Mouse (Mus musculus): ENCODE data around the gene Upk1a. TPM values are rescaled to one million over a fixed set of nuclear protein-coding genes. Genes with fewer than 3 reads are reported as not detected.
A peak's percentile ranks its signal among the peaks of the same experiment; 100 is the strongest.

Upk1a gene
- polyA plus RNA-seq, 1 experiment = 2.1 TPM

DNA sequence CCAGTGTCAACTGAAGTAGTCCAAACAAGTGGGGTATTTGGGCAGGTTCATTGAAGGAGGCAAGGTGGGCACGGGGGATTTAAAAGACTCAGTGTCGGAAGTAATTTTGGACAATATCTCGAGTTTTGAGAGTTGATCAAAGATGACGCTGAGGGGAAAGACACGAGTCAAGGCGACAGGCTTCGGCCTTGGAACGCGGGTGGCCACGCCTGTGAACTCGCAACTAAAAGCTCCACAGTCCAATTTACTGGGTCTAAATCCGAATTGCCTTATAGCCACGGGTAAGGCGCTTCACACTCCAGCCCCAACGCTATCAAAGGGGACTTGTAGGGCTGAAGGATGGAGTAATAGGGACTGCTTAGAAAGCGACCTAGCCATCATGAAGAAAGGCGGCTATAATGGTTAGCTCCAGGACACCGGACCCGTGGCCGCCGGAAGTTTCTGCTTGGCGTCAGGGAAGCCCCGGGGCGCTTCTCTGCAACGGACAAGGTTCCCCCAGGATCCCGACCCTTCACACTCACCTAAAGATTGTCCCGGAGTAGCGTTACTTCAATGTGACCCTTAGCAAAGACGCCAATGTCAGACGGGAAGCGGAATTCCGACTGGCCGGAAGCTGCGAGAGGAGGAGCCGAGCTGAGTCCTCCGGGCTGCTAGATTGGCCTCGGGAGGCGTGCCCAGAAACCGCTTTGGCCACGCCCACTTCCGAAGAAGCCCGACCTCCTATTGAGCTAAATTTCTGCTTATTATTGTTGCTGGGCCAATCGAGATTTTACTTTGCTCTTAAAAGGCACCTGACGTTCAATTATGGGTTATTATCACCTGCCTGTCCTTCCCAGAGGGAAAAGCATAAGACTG, 13.1 kb upstream of the Upk1a start, which contains the start of gene Cox6b1:
Cox6b1 (minus strand) TSS at position 622 of the 855 bp plus-strand sequence.
- Histone ChIP-seq H3K4me1 (ENCODE audit: control insufficient read depth, insufficient read depth, low read length) (peaks cover 1% of the 10 kb centered on the region; the same call in 1 of the 2 replicates), H3K4me3 (ENCODE audit: insufficient read depth, low read length) (peak within 1 kb of the TSS; percentile 97), H3K27ac (ENCODE audit: insufficient read depth, low read length) (peak within 1 kb of the TSS; percentile 40)
- TF ChIP-seq CTCF (IDR thresholded peaks at IDR 0.05; ENCODE audit: extremely low read depth, insufficient read depth, low read length) (no peak), POLR2A (IDR thresholded peaks at IDR 0.05; ENCODE audit: extremely low read depth, insufficient read depth, low read length) (peak; percentile 76)

DNA sequence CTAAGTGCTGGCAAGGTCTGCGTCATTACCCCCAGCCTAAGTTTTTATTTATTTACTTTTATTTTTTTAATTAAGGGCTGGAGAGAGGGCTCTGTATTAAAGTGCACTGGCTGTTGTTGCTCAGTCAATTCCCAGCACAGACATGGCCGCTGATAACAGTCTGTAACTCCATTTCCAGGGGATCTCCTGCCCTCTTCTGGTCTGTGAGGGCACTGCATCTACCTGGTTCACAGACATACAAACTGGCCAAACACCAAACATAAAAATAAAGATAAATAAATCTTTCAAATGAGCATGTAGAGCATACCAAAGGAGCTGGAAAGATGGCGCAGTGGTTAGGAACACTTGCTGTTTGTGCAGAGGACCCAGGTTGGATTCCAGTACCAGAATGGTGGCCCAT, 6.6 kb upstream of the Upk1a start:
- Histone ChIP-seq H3K27ac (ENCODE audit: insufficient read depth, low read length) (no peak overlapping the region), H3K4me1 (ENCODE audit: control insufficient read depth, insufficient read depth, low read length) (no peaks in the 10 kb centered on the region), H3K4me3 (ENCODE audit: insufficient read depth, low read length) (no peak overlapping the region)
- TF ChIP-seq CTCF (IDR thresholded peaks at IDR 0.05; ENCODE audit: extremely low read depth, insufficient read depth, low read length) (peak; percentile 38), POLR2A (IDR thresholded peaks at IDR 0.05; ENCODE audit: extremely low read depth, insufficient read depth, low read length) (no peak)

DNA sequence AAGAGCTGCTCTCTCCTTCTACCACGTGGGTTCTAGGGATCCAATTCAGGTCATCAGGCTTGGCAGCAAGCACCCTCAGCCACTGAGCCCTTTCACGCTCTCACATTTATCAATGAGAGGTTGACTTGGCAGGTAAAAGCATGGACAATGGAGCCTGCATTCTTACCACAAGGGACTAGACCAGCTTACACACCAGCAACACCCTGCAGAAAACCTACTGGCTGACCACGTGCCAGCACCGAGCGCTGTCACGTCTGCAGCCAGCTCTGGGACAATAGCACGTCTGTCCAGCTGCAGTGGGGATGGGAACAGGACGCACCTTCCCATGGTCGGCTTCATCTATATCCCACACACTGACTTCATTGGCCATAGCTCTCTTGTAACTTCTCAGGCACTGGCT, 6.0 kb upstream of the Upk1a start:
- H3K4me3 ChIP-seq (ENCODE audit: insufficient read depth, low read length) = no peak overlapping the region
- no peak for TF ChIP-seq POLR2A (IDR thresholded peaks at IDR 0.05; ENCODE audit: extremely low read depth, insufficient read depth, low read length)
- no peak for TF ChIP-seq CTCF (IDR thresholded peaks at IDR 0.05; ENCODE audit: extremely low read depth, insufficient read depth, low read length)
- H3K27ac ChIP-seq (ENCODE audit: insufficient read depth, low read length) = no peak overlapping the region
- H3K4me1 ChIP-seq (ENCODE audit: control insufficient read depth, insufficient read depth, low read length) = no peaks in the 10 kb centered on the region

DNA sequence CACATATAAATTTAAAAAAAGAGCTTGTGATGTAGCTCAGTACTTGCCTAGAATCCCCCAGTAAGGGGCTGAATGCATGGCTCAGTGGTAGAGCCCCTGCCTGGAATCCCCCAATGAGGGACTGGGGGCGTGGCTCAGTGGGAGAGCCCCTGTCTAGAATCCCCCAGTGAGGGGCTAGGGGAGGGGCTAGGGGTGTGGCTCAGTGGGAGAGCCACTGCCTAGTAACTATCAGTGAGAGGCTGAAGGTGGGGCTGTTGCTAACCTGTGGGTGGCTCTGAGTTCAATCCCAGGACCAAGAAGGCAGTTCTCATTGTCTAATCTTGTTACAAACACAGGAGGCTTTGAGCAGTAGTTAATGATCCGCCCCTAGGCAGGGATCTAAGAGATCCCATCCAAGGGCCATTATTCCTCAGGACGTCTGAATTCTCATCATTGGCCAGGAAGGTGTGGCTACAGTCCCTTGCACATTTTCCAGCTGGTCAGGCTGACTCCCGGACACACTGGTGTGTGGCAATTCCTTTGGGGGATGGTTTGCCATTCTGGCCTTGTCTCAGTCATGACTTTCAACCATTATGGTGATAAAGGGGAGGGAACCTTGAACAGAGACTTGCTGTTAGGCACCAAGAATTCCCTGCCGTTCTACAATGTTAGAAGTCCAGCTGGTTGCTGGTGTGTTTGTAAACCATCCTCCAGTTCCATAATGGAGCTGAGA, 2.6 kb upstream of the Upk1a start:
- Histone ChIP-seq H3K4me3 (ENCODE audit: insufficient read depth, low read length) (no peak overlapping the region), H3K4me1 (ENCODE audit: control insufficient read depth, insufficient read depth, low read length) (no peaks in the 10 kb centered on the region), H3K27ac (ENCODE audit: insufficient read depth, low read length) (no peak overlapping the region)
- no peak for TF ChIP-seq CTCF (IDR thresholded peaks at IDR 0.05; ENCODE audit: extremely low read depth, insufficient read depth, low read length)
- no peak for TF ChIP-seq POLR2A (IDR thresholded peaks at IDR 0.05; ENCODE audit: extremely low read depth, insufficient read depth, low read length)

DNA sequence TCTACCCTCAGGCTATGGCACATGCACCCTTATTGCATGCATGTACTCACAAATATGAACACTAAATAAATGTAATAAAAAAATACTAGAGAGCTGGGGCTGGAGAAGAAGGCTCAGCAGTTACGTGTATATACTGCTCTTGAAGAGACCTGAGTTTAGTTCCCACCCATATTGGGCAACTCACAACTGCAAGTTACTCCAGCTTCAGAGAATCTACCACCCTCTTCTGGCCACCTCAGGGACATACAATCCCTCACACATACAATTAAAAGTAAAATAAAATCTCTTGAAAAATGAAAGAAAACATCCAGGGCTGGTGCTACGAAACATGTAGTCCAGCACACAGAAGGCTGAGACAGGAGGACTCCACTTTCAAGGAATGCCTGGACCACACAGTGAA, 1.8 kb upstream of the Upk1a start:
- TF ChIP-seq CTCF (IDR thresholded peaks at IDR 0.05; ENCODE audit: extremely low read depth, insufficient read depth, low read length) (no peak), POLR2A (IDR thresholded peaks at IDR 0.05; ENCODE audit: extremely low read depth, insufficient read depth, low read length) (no peak)
- Histone ChIP-seq H3K4me3 (ENCODE audit: insufficient read depth, low read length) (no peak overlapping the region), H3K27ac (ENCODE audit: insufficient read depth, low read length) (no peak overlapping the region), H3K4me1 (ENCODE audit: control insufficient read depth, insufficient read depth, low read length) (no peaks in the 10 kb centered on the region)

DNA sequence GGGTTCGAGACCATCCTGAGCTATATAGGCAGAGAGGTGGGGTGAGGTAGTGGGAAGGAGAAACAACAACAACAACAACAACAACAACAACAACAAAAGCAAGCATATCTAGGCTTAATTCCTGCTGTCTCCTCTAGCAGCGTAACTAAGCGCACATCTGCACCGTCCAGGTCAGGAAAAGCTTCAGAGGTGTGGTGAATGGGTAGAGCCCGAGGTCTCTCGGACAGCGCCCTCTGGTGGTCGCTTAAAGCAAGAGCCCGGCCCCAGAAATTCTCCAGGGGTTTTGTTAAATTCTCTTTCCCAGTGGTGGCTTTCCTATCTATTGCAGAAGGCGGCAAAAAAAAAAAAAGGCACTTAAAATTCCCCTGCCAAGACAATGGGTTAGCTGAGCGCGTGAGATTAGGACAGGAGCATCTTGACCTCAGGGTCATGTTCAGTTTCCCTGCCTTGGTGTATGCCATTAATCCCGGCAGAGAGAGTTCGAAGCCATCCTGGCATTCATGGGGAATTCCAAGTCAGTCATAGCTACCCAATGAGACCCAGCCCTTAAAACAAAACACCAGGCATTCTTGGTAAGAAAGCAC, 974 bp upstream of the Upk1a start:
- Histone ChIP-seq H3K27ac (ENCODE audit: insufficient read depth, low read length) (no peak overlapping the region), H3K4me1 (ENCODE audit: control insufficient read depth, insufficient read depth, low read length) (no peaks in the 10 kb centered on the region), H3K4me3 (ENCODE audit: insufficient read depth, low read length) (no peak overlapping the region)
- TF ChIP-seq CTCF (IDR thresholded peaks at IDR 0.05; ENCODE audit: extremely low read depth, insufficient read depth, low read length) (peak; percentile 41; the same call in 1 of the 2 replicates), POLR2A (IDR thresholded peaks at IDR 0.05; ENCODE audit: extremely low read depth, insufficient read depth, low read length) (no peak)

DNA sequence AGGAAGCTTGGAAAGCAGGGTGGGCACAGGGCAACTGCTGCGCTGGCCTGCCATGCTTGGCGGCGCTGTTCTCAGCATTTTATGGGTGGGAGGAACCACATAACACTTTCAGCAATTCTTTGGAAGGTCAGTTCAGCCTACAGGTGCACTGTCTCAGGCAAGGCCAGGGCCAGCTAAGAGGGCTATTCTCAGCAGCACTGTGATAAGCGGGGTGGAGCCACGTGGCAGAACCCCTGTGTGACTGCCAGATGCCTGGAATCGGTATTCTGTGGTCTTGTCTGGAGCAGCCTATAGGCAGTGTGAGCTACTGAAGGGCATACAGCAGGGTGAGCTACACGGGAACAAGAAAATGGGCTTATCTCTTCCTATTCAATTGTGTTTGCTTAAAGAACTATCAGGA, 2.6 kb downstream of the Upk1a start:
- Histone ChIP-seq H3K27ac (ENCODE audit: insufficient read depth, low read length) (no peak overlapping the region), H3K4me1 (ENCODE audit: control insufficient read depth, insufficient read depth, low read length) (no peaks in the 10 kb centered on the region), H3K4me3 (ENCODE audit: insufficient read depth, low read length) (no peak overlapping the region)
- TF ChIP-seq CTCF (IDR thresholded peaks at IDR 0.05; ENCODE audit: extremely low read depth, insufficient read depth, low read length) (no peak), POLR2A (IDR thresholded peaks at IDR 0.05; ENCODE audit: extremely low read depth, insufficient read depth, low read length) (no peak)

DNA sequence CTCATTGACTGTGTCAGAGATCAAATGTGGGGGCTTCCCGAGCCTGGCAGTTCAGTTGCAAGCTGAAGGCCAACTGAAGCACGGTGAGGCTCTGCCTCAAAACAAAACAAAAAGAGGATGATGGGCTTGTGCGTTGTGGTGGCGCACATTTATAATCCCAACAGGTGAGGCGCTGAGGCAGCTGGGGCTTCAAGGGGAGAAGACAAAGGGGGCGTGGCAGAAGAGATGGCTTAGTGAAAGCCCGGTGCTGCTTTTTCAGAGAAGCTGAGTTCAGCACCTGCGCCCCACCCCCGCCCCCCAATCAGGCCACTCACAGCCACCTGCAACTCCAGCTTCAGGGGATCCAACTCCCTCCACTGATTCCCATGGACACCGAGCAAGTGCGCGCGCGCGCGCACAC, 4.2 kb downstream of the Upk1a start:
- no peak for TF ChIP-seq POLR2A (IDR thresholded peaks at IDR 0.05; ENCODE audit: extremely low read depth, insufficient read depth, low read length)
- TF ChIP-seq CTCF (IDR thresholded peaks at IDR 0.05; ENCODE audit: extremely low read depth, insufficient read depth, low read length) = no peak

DNA sequence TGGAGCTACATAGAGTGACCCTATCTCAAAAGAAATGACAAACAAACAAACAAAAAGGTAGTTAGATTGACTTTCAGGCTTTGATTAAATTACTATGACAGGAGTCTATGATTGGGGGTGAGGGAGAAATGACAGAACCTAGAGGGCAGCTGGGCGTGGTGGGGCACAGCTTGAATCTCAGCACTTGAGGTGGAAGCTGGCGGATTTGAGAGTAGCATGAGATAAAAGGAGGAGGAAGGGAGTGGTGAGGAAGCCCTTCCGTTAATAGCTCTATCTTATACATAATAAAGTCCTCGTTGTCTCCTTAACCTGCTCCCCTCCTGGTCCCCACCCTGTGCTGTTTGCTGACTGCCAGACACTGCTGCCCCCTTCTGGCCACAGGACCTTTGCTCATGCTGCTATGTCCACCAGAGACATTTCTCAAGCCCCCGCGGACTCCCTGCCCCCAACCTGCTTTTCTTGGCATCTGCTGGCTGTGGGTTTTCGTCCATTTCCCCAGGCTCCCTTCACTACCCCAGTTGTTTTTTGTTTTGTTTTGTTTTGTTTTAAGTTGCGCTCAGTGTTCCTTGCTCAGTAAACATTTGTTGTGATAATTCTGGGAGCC, 4.8 kb downstream of the Upk1a start:
- Histone ChIP-seq H3K4me3 (ENCODE audit: insufficient read depth, low read length) (no peak overlapping the region), H3K4me1 (ENCODE audit: control insufficient read depth, insufficient read depth, low read length) (no peaks in the 10 kb centered on the region), H3K27ac (ENCODE audit: insufficient read depth, low read length) (no peak overlapping the region)
- TF ChIP-seq CTCF (IDR thresholded peaks at IDR 0.05; ENCODE audit: extremely low read depth, insufficient read depth, low read length) = peak; percentile 45
- TF ChIP-seq POLR2A (IDR thresholded peaks at IDR 0.05; ENCODE audit: extremely low read depth, insufficient read depth, low read length) = no peak

More for the DNA sequence above, 4.2 kb downstream of the Upk1a start:
- no peak overlapping the region for H3K27ac ChIP-seq (ENCODE audit: insufficient read depth, low read length)
- H3K4me1 ChIP-seq (ENCODE audit: control insufficient read depth, insufficient read depth, low read length) = no peaks in the 10 kb centered on the region
- H3K4me3 ChIP-seq (ENCODE audit: insufficient read depth, low read length) = no peak overlapping the region
